Mouse (Mus musculus): ENCODE measurements around the gene Gls2. TPM values are rescaled to one million over a fixed set of nuclear protein-coding genes. Genes with fewer than 3 reads are reported as not detected.
A peak's percentile ranks its signal among the peaks of the same experiment; 100 is the strongest.

The Gls2 gene
- polyA plus RNA-seq, 1 experiment from 2014 or later: 1.3 TPM

DNA sequence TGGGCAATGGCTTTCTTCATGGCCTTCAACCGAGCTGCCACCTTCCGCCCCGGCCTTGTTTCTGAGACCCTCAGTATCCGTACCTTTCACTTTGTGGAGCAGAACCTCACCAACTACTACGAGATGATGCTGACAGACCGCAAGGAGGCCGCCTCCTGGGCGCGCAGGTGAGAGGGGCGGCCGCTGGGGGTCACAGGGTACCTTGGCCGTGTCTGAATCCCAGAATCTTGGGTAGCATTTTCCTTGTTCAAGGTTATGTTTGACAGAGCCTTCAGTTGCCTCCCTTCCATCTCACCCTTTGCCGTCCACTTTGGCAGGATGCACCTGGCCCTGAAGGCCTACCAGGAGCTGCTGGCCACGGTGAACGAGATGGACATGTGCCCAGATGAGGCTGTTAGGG lies 49.9 kb downstream of the Gls2 start:
- no peak overlapping the region for H3K27ac ChIP-seq (ENCODE audit: low read depth, low read length)
- H3K4me1 ChIP-seq (ENCODE audit: control insufficient read depth, insufficient read depth, low read length): no peaks in the 10 kb centered on the region
- no peaks in the 10 kb centered on the region for H3K9me3 ChIP-seq (replicated peaks; ENCODE audit: control insufficient read depth, low read length)
- no peaks in the 10 kb centered on the region for H3K27me3 ChIP-seq (ENCODE audit: control insufficient read depth, insufficient read depth, low read length)
- no peak for ATAC-seq (replicated peaks; ENCODE audit: insufficient number of reproducible peaks, low FRiP score, low TSS enrichment)
- H3K4me3 ChIP-seq (ENCODE audit: low read depth, low read length): no peak overlapping the region
- 93% methylated on average over 15 of the region's 15 CpGs for WGBS (ENCODE audit: insufficient replicate concordance)
- no peak overlapping the region for H3K4me2 ChIP-seq
- peaks cover 45% of the 10 kb centered on the region for H3K36me3 ChIP-seq (ENCODE audit: control insufficient read depth, insufficient read depth, low read length)
- no peak overlapping the region for H3K9ac ChIP-seq (ENCODE audit: low read depth, low read length)

DNA sequence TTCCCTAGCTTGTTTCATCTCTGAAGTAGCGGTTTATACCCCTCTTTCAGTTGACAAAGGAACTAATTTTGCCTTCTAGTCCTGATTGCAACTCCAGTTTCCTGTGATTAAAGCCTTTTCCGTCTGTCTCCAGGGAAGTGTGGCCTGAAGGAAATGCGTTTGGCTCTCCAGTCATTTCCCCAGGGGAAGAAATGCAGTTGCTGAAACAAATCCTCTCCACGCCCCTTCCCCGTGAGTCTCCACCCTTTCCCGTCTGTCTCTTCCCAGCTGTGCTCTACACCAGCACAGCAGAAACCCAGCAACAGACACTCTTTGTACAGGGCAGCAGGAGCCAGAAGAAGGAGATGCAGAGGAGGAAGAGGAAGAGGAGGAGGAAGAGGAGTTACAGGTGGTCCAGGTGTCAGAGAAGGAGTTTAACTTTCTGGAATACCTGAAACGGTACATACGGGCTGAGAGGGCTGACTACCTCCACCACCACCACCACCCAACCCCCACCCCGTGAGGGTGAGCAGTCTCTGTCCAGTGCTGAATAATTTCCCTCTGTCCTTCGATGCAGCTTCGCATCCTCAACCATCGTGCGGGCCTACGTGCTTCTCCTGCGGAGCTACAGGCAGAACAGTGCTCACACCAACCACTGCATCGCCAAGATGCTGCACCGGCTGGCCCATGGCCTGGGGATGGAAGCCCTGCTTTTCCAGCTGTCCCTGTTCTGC lies 52.9 kb downstream of the Gls2 start:
- H3K27ac ChIP-seq (ENCODE audit: low read depth, low read length): peak overlapping the region; percentile 74
- no peaks in the 10 kb centered on the region for H3K4me1 ChIP-seq (ENCODE audit: control insufficient read depth, insufficient read depth, low read length)
- H3K27me3 ChIP-seq (ENCODE audit: control insufficient read depth, insufficient read depth, low read length): no peaks in the 10 kb centered on the region
- peaks cover 62% of the 10 kb centered on the region for H3K36me3 ChIP-seq (ENCODE audit: control insufficient read depth, insufficient read depth, low read length)
- H3K9ac ChIP-seq (ENCODE audit: low read depth, low read length): no peak overlapping the region
- WGBS (ENCODE audit: insufficient replicate concordance): 76% methylated on average over 17 of the region's 17 CpGs
- no peaks in the 10 kb centered on the region for H3K9me3 ChIP-seq (replicated peaks; ENCODE audit: control insufficient read depth, low read length)
- ATAC-seq (replicated peaks; ENCODE audit: insufficient number of reproducible peaks, low FRiP score, low TSS enrichment): no peak
- H3K4me3 ChIP-seq (ENCODE audit: low read depth, low read length): no peak overlapping the region
- peak overlapping the region; percentile 24 for H3K4me2 ChIP-seq

DNA sequence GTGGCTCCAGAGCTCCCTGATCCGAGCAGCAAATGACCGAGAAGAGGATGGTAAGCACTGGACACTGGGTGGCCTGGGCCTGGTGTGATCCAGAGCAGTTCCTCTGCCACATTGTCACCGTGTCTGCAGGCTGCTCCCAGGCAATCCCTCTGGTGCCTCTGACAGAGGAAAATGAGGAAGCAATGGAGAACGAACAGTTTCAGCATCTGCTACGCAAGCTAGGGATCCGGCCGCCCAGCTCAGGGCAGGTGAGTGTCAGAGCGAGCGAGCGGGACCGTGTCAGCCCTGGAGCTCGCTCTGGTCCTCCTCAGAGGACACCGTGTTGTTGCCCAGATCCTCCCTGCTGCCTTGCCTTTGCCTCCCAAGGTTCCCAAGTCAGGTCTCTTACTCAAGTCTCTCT lies 56.3 kb downstream of the Gls2 start:
- H3K4me1 ChIP-seq (ENCODE audit: control insufficient read depth, insufficient read depth, low read length): no peaks in the 10 kb centered on the region
- ATAC-seq (replicated peaks; ENCODE audit: insufficient number of reproducible peaks, low FRiP score, low TSS enrichment): no peak
- 92% methylated on average over 13 of the region's 13 CpGs for WGBS (ENCODE audit: insufficient replicate concordance)

DNA sequence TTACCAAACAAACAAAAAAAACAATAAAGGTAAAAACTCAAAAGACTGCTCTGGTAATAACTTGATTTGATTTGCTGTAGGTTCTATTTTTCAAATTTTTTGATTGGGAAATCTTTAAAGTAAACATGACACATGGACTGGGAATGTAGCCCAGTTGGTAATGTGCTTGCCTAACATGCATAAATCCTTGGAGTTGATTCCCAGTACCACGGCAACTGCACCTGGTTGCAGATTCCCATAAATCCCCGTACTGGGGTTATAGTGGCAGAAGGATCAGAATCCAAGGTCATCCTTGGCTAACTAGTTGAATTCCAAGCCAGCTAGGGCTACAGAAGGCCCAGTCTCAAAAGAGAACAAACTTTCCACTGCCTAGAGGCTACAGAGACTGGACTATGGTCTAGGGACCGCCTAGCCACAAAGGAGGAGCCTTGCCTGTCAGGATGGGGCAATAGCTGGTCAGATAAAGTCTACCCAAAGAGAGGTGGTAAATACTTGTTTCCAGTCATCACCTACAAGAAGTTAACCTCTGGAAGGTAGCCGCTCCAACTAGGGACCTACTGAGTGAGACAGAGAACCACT lies 59.5 kb downstream of the Gls2 start, which contains the start of gene Apon:
TSS of gene Apon (plus strand) at position 420 of the 579 bp plus-strand sequence.
- no peaks in the 10 kb centered on the region for H3K4me1 ChIP-seq (ENCODE audit: control insufficient read depth, insufficient read depth, low read length)
- H3K36me3 ChIP-seq (ENCODE audit: control insufficient read depth, insufficient read depth, low read length): peaks cover 28% of the 10 kb centered on the region
- no peak within 1 kb of the TSS for H3K4me2 ChIP-seq
- no peak within 1 kb of the TSS for H3K4me3 ChIP-seq (ENCODE audit: low read depth, low read length)
- no peak within 1 kb of the TSS for H3K27ac ChIP-seq (ENCODE audit: low read depth, low read length)
- no peaks in the 10 kb centered on the region for H3K9me3 ChIP-seq (replicated peaks; ENCODE audit: control insufficient read depth, low read length)
- H3K27me3 ChIP-seq (ENCODE audit: control insufficient read depth, insufficient read depth, low read length): no peaks in the 10 kb centered on the region
- no peak for ATAC-seq (replicated peaks; ENCODE audit: insufficient number of reproducible peaks, low FRiP score, low TSS enrichment)
- no peak within 1 kb of the TSS for H3K9ac ChIP-seq (ENCODE audit: low read depth, low read length)
- WGBS (ENCODE audit: insufficient replicate concordance): 88% methylated on average over 4 of the region's 4 CpGs

More for the DNA sequence above, 56.3 kb downstream of the Gls2 start:
- no peak overlapping the region for H3K4me3 ChIP-seq (ENCODE audit: low read depth, low read length)
- no peak overlapping the region for H3K4me2 ChIP-seq
- no peaks in the 10 kb centered on the region for H3K9me3 ChIP-seq (replicated peaks; ENCODE audit: control insufficient read depth, low read length)
- no peak overlapping the region for H3K9ac ChIP-seq (ENCODE audit: low read depth, low read length)
- H3K27ac ChIP-seq (ENCODE audit: low read depth, low read length): no peak overlapping the region
- peaks cover 41% of the 10 kb centered on the region for H3K36me3 ChIP-seq (ENCODE audit: control insufficient read depth, insufficient read depth, low read length)
- H3K27me3 ChIP-seq (ENCODE audit: control insufficient read depth, insufficient read depth, low read length): no peaks in the 10 kb centered on the region

DNA sequence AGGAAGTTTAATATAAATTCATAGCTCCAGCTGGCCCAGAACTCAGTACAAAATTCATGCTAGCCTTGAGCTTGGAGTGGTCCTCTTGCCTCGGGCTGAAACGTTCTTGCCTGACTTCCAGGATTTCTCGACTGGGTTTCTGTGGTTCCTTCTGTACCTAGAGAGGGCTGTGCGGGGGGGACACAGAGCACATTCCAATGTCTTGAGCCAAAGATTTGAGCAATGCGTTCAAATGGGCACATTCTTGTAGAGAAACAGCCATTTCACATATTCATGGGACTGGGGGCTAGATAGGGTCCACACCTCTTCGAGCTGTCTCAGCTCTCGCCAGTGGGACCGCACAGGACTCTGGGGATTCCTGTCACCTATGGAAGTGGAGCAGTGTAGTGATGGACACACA lies 61.7 kb downstream of the Gls2 start:
- ATAC-seq (replicated peaks; ENCODE audit: insufficient number of reproducible peaks, low FRiP score, low TSS enrichment): no peak
- Histone ChIP-seq H3K36me3 (ENCODE audit: control insufficient read depth, insufficient read depth, low read length) (peaks cover 8% of the 10 kb centered on the region), H3K9ac (ENCODE audit: low read depth, low read length) (no peak overlapping the region), H3K27me3 (ENCODE audit: control insufficient read depth, insufficient read depth, low read length) (no peaks in the 10 kb centered on the region), H3K4me1 (ENCODE audit: control insufficient read depth, insufficient read depth, low read length) (no peaks in the 10 kb centered on the region), H3K27ac (ENCODE audit: low read depth, low read length) (no peak overlapping the region), H3K9me3 (replicated peaks; ENCODE audit: control insufficient read depth, low read length) (no peaks in the 10 kb centered on the region), H3K4me3 (ENCODE audit: low read depth, low read length) (no peak overlapping the region), H3K4me2 (no peak overlapping the region)
- WGBS (ENCODE audit: insufficient replicate concordance): 80% methylated on average over 8 of the region's 8 CpGs

DNA sequence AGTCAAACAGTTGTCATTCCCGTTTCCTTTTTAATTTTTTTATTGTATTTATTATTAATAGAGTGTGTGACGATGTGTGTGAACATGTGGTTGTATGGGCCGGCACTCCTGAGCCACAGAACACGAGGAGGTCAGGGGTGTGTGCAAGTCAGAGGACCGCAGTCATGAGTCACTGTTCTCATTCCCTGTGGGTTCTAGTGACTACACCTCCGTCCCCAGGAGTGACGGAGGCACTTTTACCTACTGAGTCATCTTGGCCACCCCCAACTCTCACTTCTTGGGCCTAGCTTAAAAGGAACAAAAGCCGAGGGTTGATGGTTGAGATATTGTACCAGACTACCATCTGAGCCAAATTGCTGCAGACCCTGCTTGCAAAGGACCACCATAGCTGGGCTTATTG lies 62.1 kb downstream of the Gls2 start:
- Histone ChIP-seq H3K9me3 (replicated peaks; ENCODE audit: control insufficient read depth, low read length) (no peaks in the 10 kb centered on the region), H3K27ac (ENCODE audit: low read depth, low read length) (no peak overlapping the region), H3K4me2 (no peak overlapping the region), H3K4me1 (ENCODE audit: control insufficient read depth, insufficient read depth, low read length) (no peaks in the 10 kb centered on the region), H3K4me3 (ENCODE audit: low read depth, low read length) (no peak overlapping the region), H3K9ac (ENCODE audit: low read depth, low read length) (no peak overlapping the region), H3K36me3 (ENCODE audit: control insufficient read depth, insufficient read depth, low read length) (peaks cover 5% of the 10 kb centered on the region; the same call in 1 of the 2 replicates), H3K27me3 (ENCODE audit: control insufficient read depth, insufficient read depth, low read length) (no peaks in the 10 kb centered on the region)
- ATAC-seq (replicated peaks; ENCODE audit: insufficient number of reproducible peaks, low FRiP score, low TSS enrichment): no peak
- WGBS (ENCODE audit: insufficient replicate concordance): 83% methylated on average over 8 of the region's 8 CpGs

DNA sequence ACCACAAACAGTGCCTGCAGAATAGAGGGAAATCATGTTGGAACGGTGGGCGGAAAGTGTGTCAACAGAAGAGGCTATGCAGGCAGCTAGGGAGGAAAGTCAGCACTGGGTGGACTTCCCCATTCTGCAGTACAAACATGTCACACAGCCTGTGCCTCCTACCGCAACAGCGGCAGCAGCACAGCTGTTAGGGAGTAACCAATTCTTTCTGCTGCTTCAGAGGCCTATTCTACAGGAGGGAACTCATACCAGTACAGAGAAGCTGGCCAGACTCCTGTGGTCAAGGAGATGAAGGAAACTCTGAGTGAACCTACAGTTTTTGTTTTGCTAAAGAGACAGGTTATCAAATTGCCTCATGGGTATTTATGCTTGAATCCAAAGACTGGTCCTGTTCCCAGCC lies 64.7 kb downstream of the Gls2 start:
- H3K4me3 ChIP-seq (ENCODE audit: low read depth, low read length): no peak overlapping the region
- WGBS (ENCODE audit: insufficient replicate concordance): 76% methylated on average over 4 of the region's 4 CpGs
- no peak for ATAC-seq (replicated peaks; ENCODE audit: insufficient number of reproducible peaks, low FRiP score, low TSS enrichment)
- no peaks in the 10 kb centered on the region for H3K4me1 ChIP-seq (ENCODE audit: control insufficient read depth, insufficient read depth, low read length)
- H3K27ac ChIP-seq (ENCODE audit: low read depth, low read length): no peak overlapping the region
- no peaks in the 10 kb centered on the region for H3K36me3 ChIP-seq (ENCODE audit: control insufficient read depth, insufficient read depth, low read length)
- no peaks in the 10 kb centered on the region for H3K27me3 ChIP-seq (ENCODE audit: control insufficient read depth, insufficient read depth, low read length)
- H3K9me3 ChIP-seq (replicated peaks; ENCODE audit: control insufficient read depth, low read length): no peaks in the 10 kb centered on the region
- H3K9ac ChIP-seq (ENCODE audit: low read depth, low read length): no peak overlapping the region
- no peak overlapping the region for H3K4me2 ChIP-seq
